Mouse (Mus musculus): ENCODE data around the gene Dnah11. TPM values are rescaled to one million over a fixed set of nuclear protein-coding genes. Genes with fewer than 3 reads are reported as not detected.

Dnah11 gene
- total RNA-seq, 4 experiments from 2014 or later, result 0.03 TPM; not detected in 3

DNA sequence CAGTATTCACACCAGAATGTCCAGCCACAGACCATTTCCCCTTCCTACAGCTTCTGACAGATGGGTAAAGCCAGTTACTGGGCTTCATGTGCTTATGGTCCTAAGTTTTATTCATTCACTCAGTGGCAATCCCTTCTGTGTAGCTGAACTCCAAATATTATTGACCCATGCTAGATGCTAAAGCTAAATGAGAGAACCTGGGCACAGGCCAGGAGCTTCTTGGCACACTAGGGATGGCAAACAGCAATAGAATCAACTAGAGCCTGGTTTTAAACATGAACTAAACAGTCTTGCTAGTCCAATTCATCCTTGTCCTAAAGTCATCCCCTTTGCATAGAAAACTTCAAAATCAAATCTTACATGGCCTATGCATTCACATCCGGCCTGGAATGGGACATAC, 113.6 kb downstream of the Dnah11 start:
- no peak for DNase-seq (ENCODE audit: low spot score)

DNA sequence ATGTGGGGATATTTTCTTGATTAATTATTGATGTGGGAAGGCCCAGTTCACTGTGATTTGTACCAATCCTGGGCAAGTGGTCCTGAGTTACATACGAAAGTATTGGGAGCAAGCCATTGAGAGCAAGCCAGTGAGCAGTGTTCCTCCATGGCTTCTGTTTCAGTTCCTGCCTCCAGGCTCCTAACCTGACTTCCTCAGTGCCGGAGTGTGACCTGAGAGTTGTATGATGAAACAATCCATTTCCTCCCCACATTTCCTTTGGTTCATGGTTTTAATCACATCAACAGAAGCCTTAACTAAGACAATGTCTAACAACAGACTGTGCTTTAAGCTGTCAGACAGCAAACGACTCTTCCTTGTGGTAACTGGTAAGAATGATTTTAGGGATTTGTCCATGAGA, 114.0 kb downstream of the Dnah11 start:
- no peak for DNase-seq (ENCODE audit: low spot score)

DNA sequence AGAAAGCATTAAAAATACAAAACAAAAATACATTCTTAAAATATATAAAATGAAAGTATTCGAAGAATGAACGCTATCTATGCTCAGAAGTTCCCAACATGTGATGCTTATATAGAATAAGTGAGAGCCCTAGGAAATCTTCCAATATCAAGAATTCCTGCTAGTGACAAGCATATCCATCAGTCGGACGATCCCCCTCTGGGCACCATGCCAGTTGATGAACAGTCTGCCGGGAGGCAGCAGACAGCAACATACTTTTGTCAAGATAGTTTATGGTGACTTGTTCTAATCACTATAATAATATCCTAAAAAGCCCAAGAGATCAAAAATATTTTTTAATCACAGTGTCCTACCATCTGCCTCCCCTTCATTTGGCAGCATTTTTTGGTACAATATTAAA, 114.7 kb downstream of the Dnah11 start:
- no peak for DNase-seq (ENCODE audit: low spot score)

DNA sequence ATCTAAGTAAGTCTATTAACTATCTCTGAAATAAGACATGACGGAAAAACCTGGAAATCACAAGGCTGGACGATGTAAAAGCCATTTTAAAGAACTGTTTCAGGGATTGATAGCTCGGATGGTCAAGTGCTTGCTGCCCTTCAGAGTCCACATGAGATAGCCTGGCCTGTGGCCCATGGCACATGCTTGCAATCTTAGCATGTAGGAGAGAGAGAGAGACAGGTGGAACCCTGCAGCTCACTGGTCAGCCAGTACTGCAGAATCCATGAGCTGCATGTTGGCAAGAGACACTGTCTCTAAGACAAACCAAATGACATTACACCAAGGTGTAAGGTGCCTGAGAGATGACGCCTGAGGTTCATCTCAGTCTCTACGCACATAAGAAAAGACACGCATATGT, 118.4 kb downstream of the Dnah11 start:
- no peak for DNase-seq (ENCODE audit: low spot score)

DNA sequence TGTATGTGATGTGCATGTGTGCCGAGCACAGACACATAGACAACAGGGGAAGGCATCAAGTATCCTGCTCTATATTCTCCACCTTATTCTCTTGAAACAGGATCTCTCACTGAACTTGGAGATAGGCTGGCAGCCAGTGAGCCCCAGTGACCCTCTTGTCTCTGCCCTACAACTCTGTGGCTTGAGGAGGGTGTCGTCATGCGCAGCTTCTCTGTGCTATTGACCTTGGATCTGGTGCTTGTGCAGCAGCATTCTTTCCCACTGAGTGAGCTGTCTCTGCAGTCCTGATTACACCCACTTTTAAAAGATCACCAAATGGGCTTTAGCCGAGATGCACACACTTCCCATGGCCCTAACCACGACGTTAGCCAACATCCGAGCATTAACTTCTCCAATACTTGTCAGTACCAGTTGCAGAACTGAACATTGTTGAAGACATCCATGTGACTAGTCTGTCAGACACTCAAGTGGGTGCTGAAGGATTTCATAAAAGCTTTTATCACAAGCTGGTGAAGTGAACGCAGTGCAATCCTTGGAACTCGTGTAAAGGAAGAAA, 120.3 kb downstream of the Dnah11 start:
- DNase-seq (ENCODE audit: low spot score), result no peak

DNA sequence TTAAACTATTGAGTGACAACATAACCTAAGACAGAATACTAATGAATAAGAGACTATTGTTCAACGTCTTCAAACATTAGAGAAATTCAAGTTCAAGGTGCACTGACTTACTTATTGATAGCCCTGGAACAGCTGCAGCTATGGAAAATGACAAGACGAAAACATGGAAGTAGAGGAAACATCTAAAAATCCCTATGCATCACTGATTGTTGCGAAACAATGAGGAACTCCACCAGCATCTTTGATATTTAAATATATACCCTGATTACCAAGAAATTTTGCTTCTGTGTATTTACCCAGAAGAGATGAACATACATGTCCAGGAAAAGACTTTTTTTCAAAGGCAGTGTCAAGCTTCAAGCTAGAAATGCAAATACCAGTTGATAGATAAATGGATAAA, 122.0 kb downstream of the Dnah11 start:
- DNase-seq (ENCODE audit: low spot score), result no peak

DNA sequence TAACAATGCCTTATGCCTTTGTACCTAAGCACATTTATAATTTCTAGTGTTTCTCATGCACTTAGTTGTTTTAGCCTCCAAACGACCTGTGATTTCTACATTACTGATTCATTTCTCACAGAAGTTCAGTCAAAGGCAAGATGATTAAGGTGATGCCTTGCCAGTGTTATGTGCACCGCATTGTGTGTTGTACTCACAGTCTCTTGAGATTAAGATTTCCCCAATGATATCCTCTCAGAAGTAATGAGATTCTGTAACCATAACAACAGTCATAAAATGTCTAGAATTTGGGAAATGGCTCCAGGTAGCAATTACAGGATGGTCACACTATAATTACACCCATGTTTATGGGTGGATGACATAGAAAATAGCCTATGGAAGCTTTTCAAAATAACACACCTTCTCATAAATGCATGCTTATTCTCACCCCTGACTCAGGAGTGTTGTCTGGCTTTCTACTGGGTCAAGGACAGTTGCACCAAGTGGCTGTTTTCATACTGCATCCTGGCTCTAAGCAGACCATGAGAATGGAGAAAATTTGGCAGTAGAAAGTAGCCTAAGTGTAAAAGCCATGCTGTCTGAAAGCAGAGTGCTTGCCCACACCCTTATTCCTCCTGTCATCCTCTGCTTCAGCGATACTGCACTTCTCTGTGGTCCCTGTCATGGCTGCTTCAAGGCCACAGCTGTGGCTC, 126.5 kb downstream of the Dnah11 start:
- DNase-seq (ENCODE audit: low spot score), result no peak

DNA sequence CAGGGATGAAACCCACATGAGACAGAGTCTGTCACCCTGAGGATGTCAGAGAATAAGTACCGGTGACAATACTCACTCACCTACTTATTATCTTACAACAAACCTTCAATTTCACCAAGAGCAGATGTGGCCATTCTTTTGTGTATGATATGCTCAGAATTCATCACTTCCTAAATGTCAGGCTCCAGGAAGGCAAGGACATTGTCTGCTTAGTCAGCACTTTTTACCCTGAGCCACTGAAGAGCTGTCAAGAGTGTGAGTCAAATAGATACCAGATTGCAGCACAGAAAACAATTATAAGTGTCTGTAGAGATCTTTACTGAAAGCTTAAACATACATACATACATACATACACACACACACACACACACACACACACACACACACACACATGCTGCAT, 127.2 kb downstream of the Dnah11 start:
- DNase-seq (ENCODE audit: low spot score), result no peak

DNA sequence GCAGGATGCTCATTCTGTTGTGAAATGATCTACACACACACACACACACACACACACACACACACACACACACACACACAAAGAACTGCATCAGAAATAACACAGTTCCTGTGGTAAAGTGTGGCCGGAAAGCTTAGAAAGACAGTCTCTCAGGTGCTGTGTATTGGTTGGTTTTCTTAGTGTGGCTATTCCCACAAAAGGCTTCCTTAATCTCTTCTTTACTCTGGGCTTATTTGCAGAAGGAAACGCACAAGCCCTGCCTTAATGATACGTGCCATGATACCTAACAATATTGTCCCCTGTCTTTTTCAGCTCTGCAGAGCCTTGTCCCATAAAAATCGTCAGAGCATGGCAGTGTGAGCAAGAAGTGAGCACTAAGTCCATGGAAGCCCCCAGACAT, 130.1 kb downstream of the Dnah11 start:
- DNase-seq (ENCODE audit: low spot score), result no peak

DNA sequence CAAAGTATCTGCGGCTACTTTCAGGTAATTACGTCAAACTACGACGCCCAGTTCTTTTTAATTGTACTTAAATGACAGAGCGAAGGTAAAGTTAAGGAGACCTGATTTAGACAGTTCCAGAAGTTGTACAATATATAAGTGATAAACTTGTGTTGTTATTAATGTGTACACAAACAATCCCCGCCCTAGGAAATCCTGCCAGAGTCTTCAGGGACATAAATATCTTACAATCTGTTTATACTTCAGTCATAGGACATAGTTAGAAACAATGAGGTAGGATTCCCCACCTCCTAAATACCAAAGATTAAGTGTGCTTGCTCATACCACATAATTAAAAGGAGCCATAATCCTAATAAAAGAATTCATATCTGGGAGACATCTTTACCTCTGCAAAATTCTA, 136.5 kb downstream of the Dnah11 start:
- no peak for DNase-seq (ENCODE audit: low spot score)

DNA sequence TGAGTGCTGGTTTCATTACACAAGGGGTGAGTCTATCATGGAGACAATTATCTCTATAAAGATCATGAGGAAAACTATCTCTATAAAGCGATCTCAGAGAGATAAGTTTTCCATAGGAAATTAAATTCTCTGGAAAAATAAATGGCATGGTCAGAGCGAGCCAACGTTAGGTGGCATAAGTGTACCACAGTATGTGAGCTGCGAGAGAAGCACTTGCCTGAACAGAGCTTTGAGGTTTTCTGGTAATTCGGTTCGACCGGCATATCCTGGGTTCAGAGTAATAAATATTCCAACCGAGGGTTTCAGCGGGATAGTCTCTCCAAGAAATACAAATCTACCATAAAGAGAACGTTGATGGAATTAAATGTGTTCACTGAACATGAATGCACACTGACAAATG, 142.0 kb downstream of the Dnah11 start:
- no peak for DNase-seq (ENCODE audit: low spot score)

DNA sequence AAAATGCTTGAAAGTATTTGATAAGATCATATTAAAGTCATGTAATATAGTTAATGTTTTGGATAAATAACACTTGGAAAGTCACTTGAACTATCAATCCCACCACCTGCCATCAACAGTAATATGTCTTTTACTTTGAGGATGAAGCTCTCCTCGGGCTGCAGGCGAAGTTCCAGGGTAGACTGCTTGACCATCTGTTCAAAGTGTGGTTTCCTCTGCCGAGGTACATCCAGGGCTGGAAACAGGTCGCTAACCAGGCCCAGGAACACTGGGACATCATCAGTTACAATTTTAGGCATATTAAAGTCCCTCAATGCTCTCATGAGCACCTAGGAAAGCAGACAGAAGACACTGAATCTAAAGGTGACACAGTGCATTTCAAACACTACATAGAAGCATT, 153.5 kb downstream of the Dnah11 start:
- no peak for DNase-seq (ENCODE audit: low spot score)

DNA sequence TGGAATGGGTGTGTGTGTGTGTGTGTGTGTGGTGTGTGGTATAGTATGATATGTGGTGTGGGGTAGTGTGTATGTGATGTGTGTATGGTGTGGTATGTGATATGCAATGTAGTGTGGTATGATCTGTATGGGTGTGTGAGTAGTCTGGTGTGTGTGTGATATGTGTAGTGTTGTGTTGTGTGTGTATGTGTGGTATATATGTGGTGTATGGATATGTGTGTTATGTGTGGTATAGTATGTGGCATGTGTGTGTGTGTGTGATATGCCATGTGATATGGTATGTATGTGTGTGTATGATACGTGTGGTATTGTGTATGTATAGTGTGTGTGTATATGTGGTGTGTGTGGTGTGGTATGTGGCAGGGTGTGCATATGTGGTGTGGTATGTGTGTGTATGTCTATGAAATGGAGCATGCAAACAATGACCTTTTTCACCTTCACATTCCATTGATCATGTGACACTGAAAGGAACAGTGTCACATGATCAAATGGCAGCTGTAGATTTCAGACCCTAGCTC, 155.7 kb downstream of the Dnah11 start:
- no peak for DNase-seq (ENCODE audit: low spot score)

DNA sequence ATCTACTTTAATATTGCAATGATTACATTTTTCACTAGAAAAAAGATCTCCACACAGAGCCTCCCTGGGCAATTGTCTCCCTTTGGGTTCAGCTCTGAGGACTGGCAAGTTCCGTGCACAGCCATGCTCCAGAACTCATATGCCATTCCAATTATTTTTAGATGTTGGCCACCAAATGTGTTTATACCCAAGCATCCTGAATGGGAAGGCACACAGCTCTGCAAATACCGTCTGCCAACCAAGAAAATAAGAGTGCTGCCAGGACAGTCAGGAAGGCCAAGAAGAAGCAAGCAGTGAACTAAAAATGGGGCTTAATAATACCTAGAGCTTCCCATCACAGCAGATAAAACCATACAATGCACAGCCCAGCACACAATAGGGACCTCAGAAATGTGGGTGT, 156.6 kb downstream of the Dnah11 start:
- peak; percentile 30 for DNase-seq (ENCODE audit: low spot score)

DNA sequence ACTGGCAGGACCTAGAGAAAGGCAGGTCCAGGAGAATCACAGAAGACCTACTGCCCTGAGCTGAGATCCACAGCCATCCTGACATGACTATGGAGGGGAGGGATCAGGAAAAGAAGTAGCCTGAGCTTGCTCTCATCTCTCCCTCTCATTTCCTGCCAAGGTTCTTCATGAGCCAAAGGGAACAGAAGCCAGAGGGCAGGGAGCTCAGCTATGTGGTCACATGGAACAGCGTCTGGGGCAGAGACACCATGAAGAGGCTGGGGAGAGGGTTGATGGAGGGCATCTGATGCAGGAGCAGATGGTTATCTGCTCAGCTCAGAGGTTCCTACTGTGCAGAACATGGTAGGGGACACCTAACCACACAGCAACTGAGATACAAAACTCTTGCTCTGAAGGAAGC, 163.9 kb downstream of the Dnah11 start:
- no peak for DNase-seq (ENCODE audit: low spot score)

DNA sequence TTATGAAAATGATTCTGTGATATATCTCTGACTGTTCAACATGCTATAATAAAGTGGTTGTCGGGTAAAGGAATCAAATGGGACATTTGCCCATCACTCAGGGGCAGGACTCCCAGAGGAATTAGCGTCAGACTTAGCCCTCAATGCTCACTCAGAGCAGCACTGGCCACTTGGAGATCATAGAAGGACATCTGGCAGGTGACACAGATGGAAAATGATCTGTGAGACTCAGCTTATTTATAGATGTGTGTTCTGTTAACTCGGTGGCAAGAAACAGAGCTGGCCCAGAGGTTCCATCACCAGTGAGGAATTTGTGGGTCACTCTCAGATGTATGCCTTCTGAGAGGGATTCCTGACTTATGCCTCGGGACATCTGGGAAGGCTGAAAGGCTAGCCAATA, 173.1 kb downstream of the Dnah11 start:
- no peak for DNase-seq (ENCODE audit: low spot score)

DNA sequence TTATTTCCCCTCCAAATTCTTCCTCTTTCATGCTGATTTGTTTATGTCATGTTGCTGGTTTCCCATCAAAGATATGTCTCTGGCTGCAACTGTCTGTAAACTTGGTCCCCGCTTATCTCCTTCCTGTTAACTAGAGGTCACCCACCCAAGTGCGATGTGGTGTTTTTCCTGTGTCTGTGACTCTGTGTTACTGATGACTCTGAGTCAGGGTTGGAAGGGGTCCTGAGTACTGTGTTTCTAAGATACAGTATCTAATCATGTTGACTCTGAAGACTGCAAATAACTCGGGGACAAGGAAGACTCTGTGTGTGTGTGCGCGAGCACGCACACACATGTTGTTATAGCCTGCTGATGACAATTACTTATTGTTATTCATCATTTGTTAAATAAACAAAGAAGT, 179.9 kb downstream of the Dnah11 start:
- no peak for DNase-seq (ENCODE audit: low spot score)

DNA sequence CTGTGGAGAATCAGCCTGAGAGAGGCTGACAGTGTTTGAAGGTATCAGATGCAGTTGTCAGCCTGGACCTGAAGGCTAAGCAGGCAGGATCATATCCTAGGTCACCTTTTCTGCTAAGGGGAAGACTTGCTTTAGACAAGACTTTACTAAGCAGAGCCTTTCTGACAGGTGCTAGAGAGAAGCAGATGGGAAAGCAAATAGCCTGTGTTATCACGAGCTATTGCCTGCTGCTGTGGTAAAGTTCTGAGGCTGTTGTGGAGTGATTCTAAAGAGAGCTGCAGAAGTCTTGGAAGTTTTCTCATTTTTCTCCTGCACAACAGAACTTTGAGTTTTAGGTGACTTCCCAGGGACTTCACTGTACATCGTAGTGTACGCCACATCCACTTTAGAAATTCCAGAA, 185.0 kb downstream of the Dnah11 start:
- no peak for DNase-seq (ENCODE audit: low spot score)

DNA sequence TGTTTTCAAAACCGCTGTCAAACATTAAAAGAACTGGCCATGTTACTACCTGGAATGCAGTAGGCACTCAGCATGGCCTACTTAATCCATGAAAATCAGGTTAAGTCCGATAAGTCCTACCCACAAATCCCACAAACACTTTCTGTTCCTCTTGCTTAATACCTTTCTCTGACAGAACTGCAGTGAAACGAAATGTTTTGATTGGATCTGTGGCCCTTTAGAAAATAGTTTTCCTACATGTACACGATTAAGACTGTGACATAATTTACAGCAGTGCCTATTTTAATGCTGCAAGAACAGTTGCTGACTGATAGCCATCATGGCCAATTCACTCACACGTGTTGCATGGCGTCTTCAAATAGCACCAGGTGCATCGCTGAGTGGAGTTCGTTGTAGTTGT, 186.9 kb downstream of the Dnah11 start:
- no peak for DNase-seq (ENCODE audit: low spot score)

DNA sequence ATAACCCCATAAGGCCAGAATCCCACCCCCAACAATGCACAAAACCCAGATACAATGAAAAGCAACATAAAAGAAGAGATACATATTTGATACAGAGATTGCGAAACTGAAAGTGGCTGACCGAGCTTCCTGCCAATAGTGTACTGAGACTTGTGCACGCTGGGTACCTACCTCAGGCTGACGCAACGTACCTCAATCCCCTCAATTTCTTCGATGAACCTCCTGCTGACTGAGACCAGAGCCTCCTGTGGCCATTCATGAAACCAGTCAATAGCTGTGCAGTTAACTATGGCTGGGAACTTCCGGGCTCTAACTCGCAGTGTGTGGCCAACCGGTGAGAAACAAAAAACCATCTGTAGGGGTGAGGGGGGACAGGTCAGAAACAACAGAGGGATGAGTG, 203.9 kb downstream of the Dnah11 start:
- DNase-seq (ENCODE audit: low spot score), result no peak

DNA sequence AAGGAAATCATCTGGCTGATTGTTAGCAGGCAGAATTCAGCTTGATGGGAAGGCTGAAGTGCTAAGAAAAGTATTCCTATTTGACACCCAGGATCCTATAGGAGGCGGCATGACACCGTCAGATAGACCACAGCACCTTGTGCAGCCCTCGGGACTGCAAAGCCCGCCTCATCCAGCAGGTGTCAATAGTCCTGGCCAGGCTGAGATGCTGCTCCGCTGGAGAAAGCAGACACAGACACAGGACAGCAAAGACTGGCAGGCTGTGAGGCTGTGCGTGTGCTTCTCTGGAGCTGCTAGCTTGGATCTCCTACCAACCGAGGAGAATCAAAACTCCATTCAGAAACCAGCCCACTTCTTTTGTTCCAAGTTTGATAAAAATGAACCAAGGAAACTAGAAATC, 205.3 kb downstream of the Dnah11 start:
- DNase-seq (ENCODE audit: low spot score), result peak; percentile 55

DNA sequence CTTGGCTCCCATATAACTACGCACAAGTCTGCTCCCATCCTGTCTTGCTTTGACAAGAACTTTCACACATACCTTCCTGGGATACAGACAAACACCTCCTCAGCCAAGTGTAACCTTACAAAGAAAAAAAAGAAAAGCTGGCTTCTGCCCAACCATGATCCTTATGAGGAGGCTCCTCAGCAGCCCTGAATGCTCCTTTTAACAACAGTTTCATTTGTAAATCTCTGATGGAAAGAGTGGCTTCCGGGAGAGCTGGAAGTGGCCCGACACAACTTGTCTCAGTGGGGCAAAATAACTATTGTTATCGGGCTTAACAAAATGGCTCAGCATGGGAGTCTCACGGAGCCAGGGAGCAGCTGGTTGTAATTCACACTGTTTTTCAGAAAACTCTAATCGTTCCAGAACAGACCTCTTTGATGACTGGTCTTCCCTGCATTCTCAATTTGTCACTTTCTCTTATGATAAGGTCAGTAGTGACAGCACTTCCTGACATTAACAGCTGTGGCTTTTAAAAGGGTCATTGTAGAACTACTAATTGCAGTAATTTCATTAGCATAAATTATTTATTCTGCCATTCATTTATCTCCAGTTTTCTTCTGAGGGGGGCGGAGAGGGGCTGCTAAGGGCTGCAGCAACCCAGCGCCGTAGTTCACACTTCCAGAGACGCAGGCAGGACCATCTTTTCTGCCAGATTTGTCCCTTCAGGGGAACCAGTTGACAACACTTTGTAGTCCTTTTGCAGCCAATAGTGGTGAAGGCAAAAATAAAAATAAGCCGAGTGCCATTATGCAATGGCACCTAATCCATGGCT, 209.6 kb downstream of the Dnah11 start:
- no peak for DNase-seq (ENCODE audit: low spot score)

DNA sequence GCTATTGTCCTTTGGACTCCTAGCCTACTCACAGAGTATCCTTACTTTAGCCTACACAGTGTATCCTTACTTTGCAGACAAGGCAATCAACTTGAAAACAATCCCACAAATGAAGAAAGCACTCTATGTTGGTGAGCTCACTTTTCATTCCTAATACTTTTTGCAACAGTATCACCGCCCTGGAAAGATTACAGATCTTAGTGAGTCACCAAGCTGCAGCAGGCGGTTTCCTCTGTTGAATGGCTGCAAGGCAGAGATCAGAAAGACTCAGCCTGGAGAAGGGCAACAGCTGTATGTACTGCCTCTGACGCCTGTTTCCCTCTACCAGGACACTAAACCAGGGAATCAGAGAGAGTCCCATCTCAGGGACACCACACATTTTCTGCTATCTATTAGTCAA, 218.5 kb downstream of the Dnah11 start:
- DNase-seq (ENCODE audit: low spot score), result peak; percentile 3
